Mouse (Mus musculus): ENCODE results near the gene Pde9a. TPM values are rescaled to one million over a fixed set of nuclear protein-coding genes. Genes with fewer than 3 reads are reported as not detected.

Gene Pde9a
- polyA plus RNA-seq, 1 experiment = 3.4 TPM

DNA sequence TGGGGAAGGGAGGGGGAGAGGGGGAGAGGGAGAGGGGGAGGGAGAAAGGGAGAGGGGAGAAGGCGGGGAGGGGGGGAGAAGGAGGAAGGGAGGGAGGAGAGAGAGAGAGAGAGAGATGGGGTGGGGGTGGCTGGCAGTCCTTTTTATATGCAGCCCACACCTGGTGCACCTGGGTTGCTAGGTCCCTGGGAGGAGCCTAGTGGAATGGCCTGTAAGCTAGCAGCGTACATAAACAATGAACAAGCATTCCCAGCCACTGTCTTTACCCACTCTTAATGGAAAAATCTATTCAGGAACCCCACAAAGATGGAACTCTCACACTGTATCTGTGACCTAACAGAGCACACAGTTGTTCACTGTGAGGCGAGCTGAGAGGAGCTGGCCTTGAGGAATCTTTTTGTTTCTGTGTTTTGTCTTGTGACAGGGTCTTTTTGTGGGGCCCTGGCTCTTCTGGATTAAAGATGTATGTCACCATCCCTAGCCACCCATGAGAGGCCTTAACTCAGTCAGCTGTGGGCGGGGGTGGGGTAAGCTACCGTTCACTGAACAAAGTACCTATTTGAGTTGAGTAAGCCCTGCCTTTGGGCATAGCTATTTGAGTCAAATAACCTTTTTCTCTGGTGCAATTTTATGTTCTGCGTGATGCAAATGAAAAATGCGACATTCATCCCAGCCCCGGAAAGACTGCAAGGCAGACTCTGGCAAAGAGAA lies 30.1 kb upstream of the Pde9a start:
- Histone ChIP-seq H3K27ac (ENCODE audit: insufficient read depth, low read length) (no peak overlapping the region), H3K4me3 (ENCODE audit: insufficient read depth, low read length) (no peak overlapping the region), H3K4me1 (ENCODE audit: control insufficient read depth, insufficient read depth, low read length) (no peaks in the 10 kb centered on the region)
- no peak for TF ChIP-seq CTCF (IDR thresholded peaks at IDR 0.05; ENCODE audit: borderline replicate concordance, insufficient read depth, low read length)
- TF ChIP-seq POLR2A (IDR thresholded peaks at IDR 0.05; ENCODE audit: low read depth, low read length) = no peak

GRCm38 (mm10) chr17:31360582-31360981 lies 25.4 kb upstream of the Pde9a start:
- TF ChIP-seq POLR2A (IDR thresholded peaks at IDR 0.05; ENCODE audit: low read depth, low read length) (no peak), CTCF (IDR thresholded peaks at IDR 0.05; ENCODE audit: borderline replicate concordance, insufficient read depth, low read length) (no peak)
- Histone ChIP-seq H3K27ac (ENCODE audit: insufficient read depth, low read length) (no peak overlapping the region), H3K4me1 (ENCODE audit: control insufficient read depth, insufficient read depth, low read length) (no peaks in the 10 kb centered on the region), H3K4me3 (ENCODE audit: insufficient read depth, low read length) (no peak overlapping the region)

DNA sequence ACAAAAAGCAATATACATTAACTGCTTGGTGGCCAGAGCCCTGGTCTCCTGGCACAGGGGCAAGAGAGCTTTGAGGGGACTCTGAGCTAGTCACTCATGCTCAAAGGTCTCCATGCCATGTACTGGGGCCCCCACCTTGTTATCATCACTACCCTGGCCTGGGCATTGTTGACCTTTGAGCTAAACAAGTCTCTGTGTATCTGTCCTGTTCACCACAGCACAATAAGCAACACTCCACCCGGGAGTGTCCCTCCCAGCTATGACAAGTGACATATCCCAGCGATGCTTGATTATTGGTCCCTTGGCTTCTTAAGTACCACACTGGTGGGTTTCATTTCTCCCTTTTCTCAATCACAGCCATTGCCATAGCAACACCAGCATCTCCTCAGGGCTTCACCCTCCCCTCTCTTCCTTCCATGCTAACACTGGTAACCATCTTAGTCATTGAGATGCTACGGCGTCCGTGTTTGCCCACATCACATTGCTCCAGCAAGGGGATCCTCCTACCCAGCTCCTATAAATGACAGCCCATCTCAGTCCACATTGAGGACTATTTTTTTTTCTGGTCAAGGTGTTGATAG lies 20.3 kb upstream of the Pde9a start:
- TF ChIP-seq CTCF (IDR thresholded peaks at IDR 0.05; ENCODE audit: borderline replicate concordance, insufficient read depth, low read length) = no peak
- TF ChIP-seq POLR2A (IDR thresholded peaks at IDR 0.05; ENCODE audit: low read depth, low read length) = no peak
- H3K27ac ChIP-seq (ENCODE audit: insufficient read depth, low read length) = no peak overlapping the region
- H3K4me3 ChIP-seq (ENCODE audit: insufficient read depth, low read length) = no peak overlapping the region
- H3K4me1 ChIP-seq (ENCODE audit: control insufficient read depth, insufficient read depth, low read length) = no peaks in the 10 kb centered on the region

GRCm38 (mm10) chr17:31370221-31370620 lies 15.8 kb upstream of the Pde9a start:
- Histone ChIP-seq H3K4me1 (ENCODE audit: control insufficient read depth, insufficient read depth, low read length) (no peaks in the 10 kb centered on the region; the same call in 1 of the 2 replicates), H3K4me3 (ENCODE audit: insufficient read depth, low read length) (no peak overlapping the region), H3K27ac (ENCODE audit: insufficient read depth, low read length) (no peak overlapping the region)
- no peak for TF ChIP-seq CTCF (IDR thresholded peaks at IDR 0.05; ENCODE audit: borderline replicate concordance, insufficient read depth, low read length)
- TF ChIP-seq POLR2A (IDR thresholded peaks at IDR 0.05; ENCODE audit: low read depth, low read length) = no peak

- Histone ChIP-seq H3K4me1 (ENCODE audit: control insufficient read depth, insufficient read depth, low read length) (no peaks in the 10 kb centered on the region; the same call in 1 of the 2 replicates), H3K27ac (ENCODE audit: insufficient read depth, low read length) (no peak overlapping the region), H3K4me3 (ENCODE audit: insufficient read depth, low read length) (no peak overlapping the region)
- TF ChIP-seq POLR2A (IDR thresholded peaks at IDR 0.05; ENCODE audit: low read depth, low read length) (no peak), CTCF (IDR thresholded peaks at IDR 0.05; ENCODE audit: borderline replicate concordance, insufficient read depth, low read length) (no peak)
Observed at GRCm38 (mm10) chr17:31370931-31371330, 15.1 kb upstream of the Pde9a start.

DNA sequence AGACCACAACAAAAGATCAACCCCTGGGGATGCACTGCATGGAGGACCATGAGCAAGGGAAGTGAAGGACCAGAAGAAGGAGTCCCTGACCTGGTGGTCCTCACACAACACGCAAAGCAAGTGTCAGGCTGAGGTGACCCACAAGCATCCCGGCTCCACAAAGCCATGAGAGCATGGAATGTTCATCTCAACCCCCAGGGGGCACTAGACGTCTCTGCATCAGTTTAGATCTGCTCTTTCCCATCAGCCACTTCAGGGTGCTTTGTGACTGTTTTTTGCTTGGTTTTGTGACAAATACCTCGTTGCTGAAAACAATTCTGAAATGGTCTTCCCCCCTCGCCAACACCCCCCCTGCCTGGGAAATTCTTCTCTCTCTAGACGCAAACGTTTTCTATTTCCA lies 8.0 kb upstream of the Pde9a start:
- TF ChIP-seq CTCF (IDR thresholded peaks at IDR 0.05; ENCODE audit: borderline replicate concordance, insufficient read depth, low read length) (peak; percentile 44; the same call in 1 of the 2 replicates), POLR2A (IDR thresholded peaks at IDR 0.05; ENCODE audit: low read depth, low read length) (no peak)
- H3K4me3 ChIP-seq (ENCODE audit: insufficient read depth, low read length) = no peak overlapping the region

GRCm38 (mm10) chr17:31378361-31378761 lies 7.6 kb upstream of the Pde9a start:
- TF ChIP-seq CTCF (IDR thresholded peaks at IDR 0.05; ENCODE audit: borderline replicate concordance, insufficient read depth, low read length) = no peak
- no peak for TF ChIP-seq POLR2A (IDR thresholded peaks at IDR 0.05; ENCODE audit: low read depth, low read length)
- Histone ChIP-seq H3K27ac (ENCODE audit: insufficient read depth, low read length) (no peak overlapping the region), H3K4me1 (ENCODE audit: control insufficient read depth, insufficient read depth, low read length) (no peaks in the 10 kb centered on the region), H3K4me3 (ENCODE audit: insufficient read depth, low read length) (no peak overlapping the region)

More for the DNA sequence above, 8.0 kb upstream of the Pde9a start:
- H3K27ac ChIP-seq (ENCODE audit: insufficient read depth, low read length) = no peak overlapping the region
- H3K4me1 ChIP-seq (ENCODE audit: control insufficient read depth, insufficient read depth, low read length) = no peaks in the 10 kb centered on the region

DNA sequence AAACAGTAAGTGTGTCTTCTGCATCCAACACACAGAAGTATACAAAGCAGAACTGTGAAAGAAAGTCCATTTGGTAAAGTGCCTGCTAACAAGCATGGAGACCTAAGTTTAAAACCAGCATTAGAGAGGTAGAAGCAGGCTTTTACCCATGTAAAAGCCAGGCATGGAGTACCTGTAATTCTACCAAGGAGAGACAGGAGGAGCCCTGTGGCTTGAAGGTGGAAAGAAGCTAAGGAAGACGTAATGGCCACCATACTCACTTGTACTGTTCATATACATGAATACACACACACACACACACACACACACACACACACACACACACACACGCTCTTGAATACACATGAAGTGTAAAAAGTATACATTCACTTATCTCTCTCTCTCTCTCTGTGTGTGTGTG lies 6.9 kb upstream of the Pde9a start:
- Histone ChIP-seq H3K27ac (ENCODE audit: insufficient read depth, low read length) (no peak overlapping the region), H3K4me1 (ENCODE audit: control insufficient read depth, insufficient read depth, low read length) (no peaks in the 10 kb centered on the region), H3K4me3 (ENCODE audit: insufficient read depth, low read length) (no peak overlapping the region)
- no peak for TF ChIP-seq CTCF (IDR thresholded peaks at IDR 0.05; ENCODE audit: borderline replicate concordance, insufficient read depth, low read length)
- no peak for TF ChIP-seq POLR2A (IDR thresholded peaks at IDR 0.05; ENCODE audit: low read depth, low read length)

DNA sequence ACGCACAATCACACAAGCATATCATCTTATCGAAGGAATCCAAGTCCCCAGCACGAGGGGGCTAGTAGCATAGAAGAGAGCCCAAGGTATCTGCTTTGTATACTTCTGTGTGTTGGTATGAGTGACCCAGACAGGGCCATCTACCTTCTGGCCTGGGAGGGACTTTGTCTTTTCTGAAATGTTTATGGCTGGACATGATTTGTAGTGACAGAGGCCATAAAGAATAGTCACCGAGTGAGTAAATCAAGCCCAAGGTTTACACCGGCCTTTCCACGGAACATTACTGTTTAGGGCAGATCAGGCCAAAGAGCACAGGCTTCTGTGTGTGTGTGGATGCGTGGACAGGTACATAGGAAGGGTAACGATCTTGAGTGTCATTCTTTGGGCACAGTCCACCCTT lies 6.1 kb upstream of the Pde9a start:
- Histone ChIP-seq H3K4me1 (ENCODE audit: control insufficient read depth, insufficient read depth, low read length) (no peaks in the 10 kb centered on the region), H3K4me3 (ENCODE audit: insufficient read depth, low read length) (no peak overlapping the region), H3K27ac (ENCODE audit: insufficient read depth, low read length) (no peak overlapping the region)
- TF ChIP-seq CTCF (IDR thresholded peaks at IDR 0.05; ENCODE audit: borderline replicate concordance, insufficient read depth, low read length) (no peak), POLR2A (IDR thresholded peaks at IDR 0.05; ENCODE audit: low read depth, low read length) (no peak)

DNA sequence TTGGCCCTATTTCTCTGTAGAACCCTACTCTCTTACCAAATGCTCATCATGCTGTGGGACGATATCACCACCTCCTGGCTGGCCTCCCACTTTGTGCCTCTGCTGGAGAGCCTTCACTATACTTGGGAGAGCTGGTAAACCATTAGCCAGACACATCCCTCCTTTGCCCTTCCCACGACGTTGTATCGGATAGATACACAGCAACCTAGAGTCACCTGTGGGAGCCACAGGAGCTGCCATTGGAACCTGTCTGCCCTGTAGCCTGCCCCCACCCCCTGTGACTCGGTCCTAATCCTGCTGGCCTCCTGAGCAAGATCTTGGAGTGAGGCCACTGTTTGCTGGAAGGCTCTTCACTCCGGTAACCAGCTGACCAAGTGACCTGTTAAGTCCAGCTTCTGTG lies 2.7 kb upstream of the Pde9a start:
- no peaks in the 10 kb centered on the region for H3K4me1 ChIP-seq (ENCODE audit: control insufficient read depth, insufficient read depth, low read length)
- TF ChIP-seq CTCF (IDR thresholded peaks at IDR 0.05; ENCODE audit: borderline replicate concordance, insufficient read depth, low read length) (no peak), POLR2A (IDR thresholded peaks at IDR 0.05; ENCODE audit: low read depth, low read length) (no peak)
- H3K4me3 ChIP-seq (ENCODE audit: insufficient read depth, low read length) = no peak overlapping the region
- H3K27ac ChIP-seq (ENCODE audit: insufficient read depth, low read length) = no peak overlapping the region
